Mouse (Mus musculus) effector memory CD4-positive, alpha-beta T cell, adult 7 months (primary cell): ENCODE measurements around the gene Olfr1082. TPM values are rescaled to one million over a fixed set of nuclear protein-coding genes. Genes with fewer than 3 reads are reported as not detected.

Experiments
- polyA plus RNA-seq: library from polyadenylated mRNA; unstranded; fragments of 100-300 nt; shearing (Covaris generic); gene quantifications from one replicate; pipeline ENCODE4 v1.2.1, GENCODE M21; 2017

Olfr1082 gene
- not detected for polyA plus RNA-seq

GRCm38 (mm10) chr2:86598866-86599265 is at the start of gene Olfr1082:
TSS of gene Olfr1082 (minus strand) at chr2:86598966.

GRCm38 (mm10) chr2:86639625-86640024 is 40.9 kb upstream of the Olfr1082 start, which contains the start of gene Olfr1084:
TSS of gene Olfr1084 (minus strand) at chr2:86639725.

GRCm38 (mm10) chr2:86558135-86558534 is 40.6 kb downstream of the Olfr1082 start, which contains the start of gene Olfr1080:
TSS of gene Olfr1080 (minus strand) at chr2:86558235.

Other genes starting within 250 kb of the Olfr1082 start
- not detected for gene Olfr1055, start 248.7 kb downstream of the Olfr1082 start, polyA plus RNA-seq
- not detected for gene Olfr1056, start 236.5 kb downstream of the Olfr1082 start, polyA plus RNA-seq
- gene Olfr1057, start 220.6 kb downstream of the Olfr1082 start, polyA plus RNA-seq, result not detected
- gene Olfr1058, start 210.4 kb downstream of the Olfr1082 start, polyA plus RNA-seq, result not detected
- gene Olfr1061, start 184.9 kb downstream of the Olfr1082 start, polyA plus RNA-seq, result not detected
- gene Olfr1062, start 172.2 kb downstream of the Olfr1082 start, polyA plus RNA-seq, result not detected
- gene Olfr1065, start 148.4 kb downstream of the Olfr1082 start, polyA plus RNA-seq, result not detected
- not detected for gene Olfr1066, start 142.7 kb downstream of the Olfr1082 start, polyA plus RNA-seq
- not detected for gene Olfr228, start 111.6 kb downstream of the Olfr1082 start, polyA plus RNA-seq
- 0.41 TPM for gene Olfr1076, start 90.5 kb downstream of the Olfr1082 start, polyA plus RNA-seq
- gene Olfr1079, start 56.5 kb downstream of the Olfr1082 start, polyA plus RNA-seq, result not detected
- gene Olfr1080, start 40.7 kb downstream of the Olfr1082 start, polyA plus RNA-seq, result 0.24 TPM
- gene Olfr1084, start 40.8 kb upstream of the Olfr1082 start, polyA plus RNA-seq, result not detected
- not detected for gene Olfr1085, start 63.1 kb upstream of the Olfr1082 start, polyA plus RNA-seq
- not detected for gene Olfr1086, start 81.1 kb upstream of the Olfr1082 start, polyA plus RNA-seq
- not detected for gene Olfr1087, start 99.4 kb upstream of the Olfr1082 start, polyA plus RNA-seq
- not detected for gene Olfr1089, start 134.7 kb upstream of the Olfr1082 start, polyA plus RNA-seq
- 0.24 TPM for gene Olfr1090, start 160.0 kb upstream of the Olfr1082 start, polyA plus RNA-seq
- not detected for gene Olfr1093, start 183.5 kb upstream of the Olfr1082 start, polyA plus RNA-seq
- gene Olfr141, start 211.1 kb upstream of the Olfr1082 start, polyA plus RNA-seq, result not detected
- gene Olfr1094, start 225.7 kb upstream of the Olfr1082 start, polyA plus RNA-seq, result not detected